Mouse (Mus musculus) right cerebral cortex, adult 2 months (tissue): ENCODE data around the gene Fmnl2.
A peak's percentile ranks its signal among the peaks of the same experiment; 100 is the strongest.

Experiments used
- DNase-seq, 2 experiments: peaks; one replicate each; pipeline ENCODE4 v3.0.0; 2021 to 2022; ENCODE audit warnings: low spot score in 2 of 2

Fmnl2 gene

GRCm38 (mm10) chr2:53105408-53105807 lies 247.7 kb downstream of the Fmnl2 start:
- no peak for DNase-seq

- DNase-seq: no peak
These were observed 248.4 kb downstream of the Fmnl2 start for GRCm38 (mm10) chr2:53106056-53106455.

DNA sequence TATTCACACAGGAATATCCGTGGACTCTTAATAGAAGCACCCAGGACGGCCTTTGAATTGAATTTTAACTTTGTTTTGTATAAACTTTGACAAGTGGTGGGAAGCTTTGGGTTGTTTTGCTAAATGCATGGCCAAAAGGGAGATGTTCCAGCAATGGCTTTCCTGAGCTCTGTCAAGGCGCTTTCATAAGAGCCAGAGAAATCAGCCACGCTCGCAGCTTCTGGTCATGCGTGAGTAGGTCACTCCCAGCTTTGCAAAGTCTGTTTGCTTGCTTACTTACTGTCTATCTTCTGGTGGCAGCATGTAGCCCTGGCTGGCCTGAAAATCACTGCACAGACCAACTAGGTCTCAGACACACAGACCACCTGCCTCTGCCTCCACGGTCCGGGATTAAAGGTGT lies 248.8 kb downstream of the Fmnl2 start:
- no peak for DNase-seq

GRCm38 (mm10) chr2:53108547-53108946 lies 250.9 kb downstream of the Fmnl2 start:
- DNase-seq: no peak

- DNase-seq: peak; percentile 70 to 75
These were observed 264.1 kb downstream of the Fmnl2 start for GRCm38 (mm10) chr2:53121797-53122196.

DNA sequence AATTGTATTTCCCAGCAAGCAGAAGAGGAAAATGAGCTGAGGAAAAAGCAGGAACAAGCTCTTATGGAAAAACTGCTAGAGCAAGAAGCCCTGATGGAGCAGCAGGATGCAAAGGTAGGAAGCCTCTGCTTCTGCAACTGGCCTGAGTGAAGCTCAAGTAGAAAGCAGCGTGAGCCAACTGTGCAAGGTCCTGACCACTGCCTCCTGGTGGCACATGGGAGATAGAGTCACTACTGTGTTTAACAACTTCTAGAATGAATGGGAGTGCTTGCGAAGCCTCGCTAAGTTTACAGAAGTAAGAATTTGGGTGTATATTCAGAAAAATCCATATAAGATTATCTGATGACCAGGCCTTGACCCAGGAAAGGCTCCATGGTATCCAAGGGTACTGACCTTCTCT lies 268.3 kb downstream of the Fmnl2 start:
- DNase-seq: no peak

DNA sequence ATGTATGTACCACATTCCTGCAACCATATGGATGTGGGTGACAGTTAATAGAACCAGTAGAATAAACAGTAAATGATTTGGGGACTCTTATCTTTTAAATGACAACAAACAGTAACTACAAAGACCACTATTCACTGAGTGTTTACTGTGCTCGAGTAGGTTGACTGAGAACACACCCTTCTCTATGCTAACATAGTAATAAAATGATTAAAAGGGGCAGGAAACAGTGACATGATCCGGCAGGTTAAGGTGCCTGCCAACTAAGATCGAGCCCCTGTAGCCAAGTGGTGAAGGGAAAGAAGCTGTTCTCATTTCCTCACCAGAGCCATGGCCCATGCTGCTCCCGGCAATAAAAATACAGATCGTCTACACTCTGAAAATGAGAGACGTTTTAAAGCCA lies 271.4 kb downstream of the Fmnl2 start:
- DNase-seq: no peak

DNA sequence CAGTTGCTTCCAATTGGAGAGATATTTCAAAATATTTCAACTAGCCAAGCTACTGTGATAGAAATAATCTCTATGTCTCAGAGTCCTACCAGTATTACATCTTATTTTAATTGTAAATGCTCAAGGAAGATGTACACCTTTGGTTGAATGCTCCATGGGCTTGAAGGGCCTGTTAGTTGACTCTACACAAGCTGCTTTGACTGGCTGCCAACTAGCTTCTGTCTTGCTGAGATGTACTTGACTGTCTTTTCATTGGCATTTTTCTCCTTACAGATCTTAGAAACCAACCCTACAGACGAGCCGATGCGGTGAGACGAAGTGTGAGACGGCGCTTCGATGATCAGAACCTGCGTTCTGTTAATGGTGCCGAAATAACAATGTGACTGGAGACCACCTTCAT lies 273.9 kb downstream of the Fmnl2 start:
- no peak for DNase-seq

GRCm38 (mm10) chr2:53146852-53147251 lies 289.2 kb downstream of the Fmnl2 start:
- no peak for DNase-seq

DNA sequence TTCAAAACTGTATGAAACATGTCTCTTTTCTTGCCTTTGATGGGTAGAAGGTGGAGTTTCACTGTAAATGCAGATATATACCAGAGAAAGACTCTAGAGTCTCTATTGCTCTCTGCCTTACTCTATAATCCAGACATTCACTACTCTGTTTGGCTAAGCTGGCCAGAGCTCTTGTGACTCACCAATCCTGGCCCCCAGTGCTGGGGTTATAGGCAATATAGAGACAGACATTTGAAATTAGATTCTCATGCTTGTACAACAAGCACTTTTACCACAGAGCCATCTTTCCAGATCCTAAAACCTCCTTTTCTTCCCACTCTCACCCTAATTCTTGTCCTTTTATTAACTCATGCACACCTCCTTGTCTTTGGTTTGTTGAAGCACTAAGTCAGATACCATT lies 316.3 kb downstream of the Fmnl2 start:
- DNase-seq: no peak

DNA sequence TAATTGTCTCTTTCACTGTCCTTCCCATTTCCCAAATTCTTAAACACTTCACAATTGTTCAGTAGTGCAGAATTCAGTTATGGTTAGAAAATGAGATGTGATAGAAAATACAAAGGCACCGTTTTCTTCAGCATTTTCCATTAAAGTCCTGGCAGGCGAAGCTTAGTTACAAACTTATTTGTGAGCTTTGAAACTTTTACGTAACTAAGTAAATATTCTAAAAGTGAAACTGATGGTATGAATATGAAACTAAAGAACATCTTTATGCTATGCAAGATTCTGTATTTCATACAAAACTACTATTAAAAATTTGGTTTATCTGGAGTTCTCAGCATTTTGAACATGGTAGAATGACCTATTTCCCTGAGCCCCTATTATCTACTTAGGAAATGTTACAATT lies 321.3 kb downstream of the Fmnl2 start:
- no peak for DNase-seq

DNA sequence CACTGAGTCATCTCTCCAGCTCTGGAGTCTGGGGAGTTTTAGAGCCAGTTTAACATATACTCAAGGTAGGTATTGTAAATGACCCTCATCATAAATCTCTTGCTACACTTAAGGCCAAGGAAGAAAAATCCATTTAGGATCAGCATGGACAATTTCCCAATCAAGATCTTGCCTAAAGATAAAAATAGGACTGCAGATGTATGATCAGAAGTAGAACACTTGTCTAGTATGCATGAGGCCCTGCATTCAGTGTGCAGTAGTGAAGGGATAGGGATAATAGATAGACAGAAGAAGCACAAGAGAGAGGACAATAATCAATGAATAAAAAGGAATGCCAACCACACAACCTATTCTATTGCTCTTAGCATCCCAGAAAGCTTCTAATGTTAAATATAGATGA lies 322.2 kb downstream of the Fmnl2 start:
- no peak for DNase-seq
